Mouse (Mus musculus): Measurements from ENCODE around the gene Arl15. TPM values are rescaled to one million over a fixed set of nuclear protein-coding genes. Genes with fewer than 3 reads are reported as not detected.

The Arl15 gene
- total RNA-seq, 2 experiments from 2014 or later: 12.1 to 14.3 TPM

GRCm38 (mm10) chr13:114189441-114189840, 395.1 kb downstream of the Arl15 start:
- ATAC-seq (ENCODE audit: poor library complexity, severe bottlenecking): no peak

GRCm38 (mm10) chr13:114190898-114191297, 396.6 kb downstream of the Arl15 start:
- no peak for ATAC-seq (ENCODE audit: poor library complexity, severe bottlenecking)

GRCm38 (mm10) chr13:114198252-114198799, 404.0 kb downstream of the Arl15 start:
- no peak for ATAC-seq (ENCODE audit: poor library complexity, severe bottlenecking)

- ATAC-seq (ENCODE audit: poor library complexity, severe bottlenecking): no peak
These were observed 405.4 kb downstream of the Arl15 start for GRCm38 (mm10) chr13:114199746-114200145.

- no peak for ATAC-seq (ENCODE audit: poor library complexity, severe bottlenecking)
These were observed 406.2 kb downstream of the Arl15 start for GRCm38 (mm10) chr13:114200545-114200944.

GRCm38 (mm10) chr13:114202806-114203570, 408.7 kb downstream of the Arl15 start:
- ATAC-seq (ENCODE audit: poor library complexity, severe bottlenecking): no peak

Other genes starting within 250 kb of the Arl15 start
- 61.3 and 66.5 TPM in 2 replicates for gene Snx18, start 175.9 kb upstream of the Arl15 start, total RNA-seq (2015)
- gene Snx18, start 175.9 kb upstream of the Arl15 start, total RNA-seq (2017): 64.9 and 75.6 TPM in 2 replicates
- not detected in 2 replicates for gene Hspb3, start 130.8 kb upstream of the Arl15 start, total RNA-seq (2015)
- not detected in 2 replicates for gene Hspb3, start 130.8 kb upstream of the Arl15 start, total RNA-seq (2017)

Data from megakaryocyte, adult 5-6 weeks (primary cell).